Mouse (Mus musculus) kidney, embryonic 14.5 days (tissue): ENCODE results near the gene Pcsk2. TPM values are rescaled to one million over a fixed set of nuclear protein-coding genes. Genes with fewer than 3 reads are reported as not detected.

Source experiments
- ATAC-seq: fragments of 200-750 bp; cut with Nextera tagmentation; 2 replicates; pipeline ENCODE4 v1.8.0; 2017; ENCODE audit warnings: moderate number of reproducible peaks, mild to moderate bottlenecking, moderate TSS enrichment, moderate library complexity; ENCODE audit not compliant: low FRiP score, low TSS enrichment
- H3K27ac ChIP-seq: fragments of 300-500 bp; sonication (generic); 2 replicates; pipeline ENCODE4 v1.5.1; 2014; ENCODE audit warnings: low read depth, mild to moderate bottlenecking, low read length, moderate library complexity, mixed read lengths
- H3K27me3 ChIP-seq: fragments of 300-500 bp; sonication (generic); 2 replicates; pipeline ENCODE4 v1.6.1; 2014; ENCODE audit warnings: mild to moderate bottlenecking, low read length; ENCODE audit not compliant: control insufficient read depth, insufficient read depth
- H3K36me3 ChIP-seq: fragments of 300-500 bp; sonication (generic); 2 replicates; pipeline ENCODE4 v1.6.1; 2014; ENCODE audit warnings: low read length, mixed read lengths; ENCODE audit not compliant: control insufficient read depth, insufficient read depth
- H3K4me1 ChIP-seq: fragments of 300-500 bp; sonication (generic); 2 replicates; pipeline ENCODE4 v1.6.1; 2014; ENCODE audit warnings: low read length, mixed read lengths; ENCODE audit not compliant: control insufficient read depth, insufficient read depth
- H3K4me2 ChIP-seq: fragments of 300-500 bp; sonication (generic); replicated peaks from 2 replicates; pipeline ENCODE4 v1.6.1; 2014; ENCODE audit warnings: low read depth, mild to moderate bottlenecking, low read length
- H3K4me3 ChIP-seq: fragments of 300-500 bp; sonication (generic); 2 replicates; pipeline ENCODE4 v1.5.1; 2014; ENCODE audit warnings: mild to moderate bottlenecking, low read length
- H3K9ac ChIP-seq: fragments of 300-500 bp; sonication (generic); 2 replicates; pipeline ENCODE4 v1.6.1; 2014; ENCODE audit warnings: low read depth, mild to moderate bottlenecking, low read length, moderate library complexity
- H3K9me3 ChIP-seq: fragments of 300-500 bp; sonication (generic); 2 replicates; pipeline ENCODE4 v1.6.1; 2016; ENCODE audit warnings: low read length; ENCODE audit not compliant: control insufficient read depth
- WGBS: fragments of 180-500 bp; shearing (Covaris S2); extraction: QIAGEN DNeasy Blood & Tissue Kit; methylation state at CpG from one replicate; pipeline ENCODE4 v1.1.7; 2014; 5-methylcytosine and 5-hydroxymethylcytosine counted together
- polyA plus RNA-seq: library from polyadenylated mRNA; unstranded; fragments of >200 nt; fragmentation: Nextera tagmentation; extraction: Ambion mirVana; gene quantifications from 2 replicates; pipeline ENCODE4 v1.2.1, GENCODE M21; 2014

Pcsk2 gene
- polyA plus RNA-seq, 1 experiment from 2014 or later = 1.7 TPM

GRCm38 (mm10) chr2:143614775-143615174 lies 68.8 kb downstream of the Pcsk2 start:
- WGBS = 42% methylated on average over 5 of the region's 5 CpGs
- no peaks in the 10 kb centered on the region for H3K36me3 ChIP-seq
- ATAC-seq = no peak

GRCm38 (mm10) chr2:143620916-143621315 lies 75.0 kb downstream of the Pcsk2 start:
- no peak overlapping the region for H3K4me3 ChIP-seq
- H3K27ac ChIP-seq = no peak overlapping the region
- no peaks in the 10 kb centered on the region for H3K27me3 ChIP-seq
- no peak for ATAC-seq
- H3K4me1 ChIP-seq = no peaks in the 10 kb centered on the region
- no peak overlapping the region for H3K4me2 ChIP-seq
- H3K9me3 ChIP-seq = no peaks in the 10 kb centered on the region
- H3K9ac ChIP-seq = no peak overlapping the region
- WGBS = 53% methylated on average over 3 of the region's 3 CpGs
- no peaks in the 10 kb centered on the region for H3K36me3 ChIP-seq

More at GRCm38 (mm10) chr2:143614775-143615174, 68.8 kb downstream of the Pcsk2 start:
- Histone ChIP-seq H3K9me3 (no peaks in the 10 kb centered on the region), H3K27me3 (no peaks in the 10 kb centered on the region), H3K4me2 (no peak overlapping the region), H3K4me3 (no peak overlapping the region), H3K9ac (no peak overlapping the region), H3K4me1 (no peaks in the 10 kb centered on the region), H3K27ac (no peak overlapping the region)

GRCm38 (mm10) chr2:143623916-143624315 lies 78.0 kb downstream of the Pcsk2 start:
- Histone ChIP-seq H3K4me1 (no peaks in the 10 kb centered on the region), H3K27ac (no peak overlapping the region), H3K4me3 (no peak overlapping the region), H3K9ac (no peak overlapping the region), H3K27me3 (no peaks in the 10 kb centered on the region), H3K36me3 (no peaks in the 10 kb centered on the region), H3K9me3 (no peaks in the 10 kb centered on the region), H3K4me2 (no peak overlapping the region)
- WGBS = 76% methylated on average over 3 of the region's 3 CpGs
- ATAC-seq = no peak

- H3K27ac ChIP-seq = no peak overlapping the region
- ATAC-seq = no peak
- no peaks in the 10 kb centered on the region for H3K9me3 ChIP-seq
Measured at GRCm38 (mm10) chr2:143643305-143643704, 97.3 kb downstream of the Pcsk2 start.

GRCm38 (mm10) chr2:143644374-143644773 lies 98.4 kb downstream of the Pcsk2 start:
- H3K9ac ChIP-seq = no peak overlapping the region
- no peak for ATAC-seq
- H3K4me2 ChIP-seq = no peak overlapping the region
- H3K27ac ChIP-seq = no peak overlapping the region
- H3K9me3 ChIP-seq = no peaks in the 10 kb centered on the region
- H3K4me3 ChIP-seq = no peak overlapping the region
- WGBS = 85% methylated on average over 4 of the region's 4 CpGs
- no peaks in the 10 kb centered on the region for H3K36me3 ChIP-seq
- no peaks in the 10 kb centered on the region for H3K4me1 ChIP-seq
- no peaks in the 10 kb centered on the region for H3K27me3 ChIP-seq

More at GRCm38 (mm10) chr2:143643305-143643704, 97.3 kb downstream of the Pcsk2 start:
- H3K9ac ChIP-seq = no peak overlapping the region
- no peak overlapping the region for H3K4me2 ChIP-seq
- H3K36me3 ChIP-seq = no peaks in the 10 kb centered on the region
- no peaks in the 10 kb centered on the region for H3K4me1 ChIP-seq
- no peak overlapping the region for H3K4me3 ChIP-seq
- no peaks in the 10 kb centered on the region for H3K27me3 ChIP-seq
- 92% methylated on average over 1 of the region's 1 CpGs for WGBS

- no peak for ATAC-seq
- 84% methylated on average over 5 of the region's 5 CpGs for WGBS
- no peak overlapping the region for H3K4me3 ChIP-seq
- no peaks in the 10 kb centered on the region for H3K9me3 ChIP-seq
- H3K36me3 ChIP-seq = no peaks in the 10 kb centered on the region
- no peak overlapping the region for H3K27ac ChIP-seq
- H3K9ac ChIP-seq = no peak overlapping the region
- no peaks in the 10 kb centered on the region for H3K27me3 ChIP-seq
- H3K4me2 ChIP-seq = no peak overlapping the region
- no peaks in the 10 kb centered on the region for H3K4me1 ChIP-seq
Measured at GRCm38 (mm10) chr2:143646001-143646400, 100.0 kb downstream of the Pcsk2 start.

GRCm38 (mm10) chr2:143654621-143655020 lies 108.7 kb downstream of the Pcsk2 start:
- H3K4me2 ChIP-seq = no peak overlapping the region
- H3K27ac ChIP-seq = no peak overlapping the region
- H3K9me3 ChIP-seq = no peaks in the 10 kb centered on the region
- H3K4me1 ChIP-seq = no peaks in the 10 kb centered on the region
- no peak overlapping the region for H3K9ac ChIP-seq
- no peak overlapping the region for H3K4me3 ChIP-seq
- H3K27me3 ChIP-seq = no peaks in the 10 kb centered on the region
- 83% methylated on average over 4 of the region's 4 CpGs for WGBS
- no peaks in the 10 kb centered on the region for H3K36me3 ChIP-seq
- no peak for ATAC-seq

GRCm38 (mm10) chr2:143656968-143657367 lies 111.0 kb downstream of the Pcsk2 start:
- 64% methylated on average over 4 of the region's 4 CpGs for WGBS
- H3K4me1 ChIP-seq = no peaks in the 10 kb centered on the region
- H3K9me3 ChIP-seq = no peaks in the 10 kb centered on the region
- ATAC-seq = no peak
- H3K4me3 ChIP-seq = no peak overlapping the region
- H3K9ac ChIP-seq = no peak overlapping the region
- no peaks in the 10 kb centered on the region for H3K27me3 ChIP-seq
- H3K4me2 ChIP-seq = no peak overlapping the region
- no peak overlapping the region for H3K27ac ChIP-seq
- no peaks in the 10 kb centered on the region for H3K36me3 ChIP-seq

- no peaks in the 10 kb centered on the region for H3K4me1 ChIP-seq
- H3K27me3 ChIP-seq = no peaks in the 10 kb centered on the region
- ATAC-seq = no peak
- no peaks in the 10 kb centered on the region for H3K9me3 ChIP-seq
- 85% methylated on average over 5 of the region's 5 CpGs for WGBS
- H3K27ac ChIP-seq = no peak overlapping the region
- H3K36me3 ChIP-seq = no peaks in the 10 kb centered on the region
- no peak overlapping the region for H3K4me3 ChIP-seq
- H3K9ac ChIP-seq = no peak overlapping the region
- no peak overlapping the region for H3K4me2 ChIP-seq
Measured at GRCm38 (mm10) chr2:143666785-143667184, 120.8 kb downstream of the Pcsk2 start.
